Mouse (Mus musculus): Measurements from ENCODE around the gene Fam118b.

- TF ChIP-seq BHLHE40 (IDR thresholded peaks at IDR 0.05; ENCODE audit: borderline replicate concordance, low read depth, low read length) (no peak), TCF12 (IDR thresholded peaks at IDR 0.05; ENCODE audit: low read depth, low read length) (no peak), CHD2 (IDR thresholded peaks at IDR 0.05; ENCODE audit: low read length) (no peak), ZMIZ1 (IDR thresholded peaks at IDR 0.05; ENCODE audit: low read depth, low read length) (no peak), CTCF (IDR thresholded peaks at IDR 0.05 in 2 of 3, conservative IDR thresholded peaks at IDR 0.05 in 1 of 3; ENCODE audit: control insufficient read depth in 1 of 3, insufficient read depth in 1 of 3, low read depth in 2 of 3, low read length in 3 of 3, poor library complexity in 1 of 3, severe bottlenecking in 1 of 3) (no peak), USF1 (IDR thresholded peaks at IDR 0.05; ENCODE audit: low read depth, low read length) (no peak), POLR2A (IDR thresholded peaks at IDR 0.05; ENCODE audit: control insufficient read depth in 1 of 2, insufficient read depth in 1 of 2, low read depth in 1 of 2, low read length in 2 of 2, poor library complexity in 1 of 2) (no peak), HCFC1 (IDR thresholded peaks at IDR 0.05; ENCODE audit: low read depth, low read length) (no peak), ZNF384 (IDR thresholded peaks at IDR 0.05; ENCODE audit: low read depth, low read length) (no peak), KAT2A (conservative IDR thresholded peaks at IDR 0.05; ENCODE audit: low read depth, low read length) (no peak)
Observed at GRCm38 (mm10) chr9:35293465-35293864, 25.9 kb upstream of the Fam118b start.
